Mouse (Mus musculus) liver, embryonic 14.5 days (tissue): ENCODE data around the gene Tenm2.

Experiments used
- CTCF ChIP-seq: IDR thresholded peaks from 2 replicates; pipeline ENCODE4 v1.5.1; 2016; ENCODE audit warnings: antibody characterized with exemption, low read depth, control low read depth
- EP300 ChIP-seq: IDR thresholded peaks from 2 replicates; pipeline ENCODE4 v1.6.1; 2016; ENCODE audit warnings: antibody characterized with exemption, low read depth

GRCm38 (mm10) chr11:36940557-36941110, 295.1 kb downstream of the Tenm2 start:
- no peak for TF ChIP-seq CTCF
- TF ChIP-seq EP300, result no peak
